Mouse (Mus musculus) layer of hippocampus, adult 11-12 months (tissue): ENCODE measurements at regions not wholly inside any gene's neighbourhood (a gene's known extent, or its start where the extent isn't known, plus 50 kb on each side); places are given as distances from the start of the nearest gene placed in this dataset.
A peak's percentile ranks its signal among the peaks of the same experiment; 100 is the strongest.

Experiments used
- DNase-seq: peaks from one replicate; pipeline ENCODE4 v3.0.0; 2022; ENCODE audit warnings: low spot score

DNA sequence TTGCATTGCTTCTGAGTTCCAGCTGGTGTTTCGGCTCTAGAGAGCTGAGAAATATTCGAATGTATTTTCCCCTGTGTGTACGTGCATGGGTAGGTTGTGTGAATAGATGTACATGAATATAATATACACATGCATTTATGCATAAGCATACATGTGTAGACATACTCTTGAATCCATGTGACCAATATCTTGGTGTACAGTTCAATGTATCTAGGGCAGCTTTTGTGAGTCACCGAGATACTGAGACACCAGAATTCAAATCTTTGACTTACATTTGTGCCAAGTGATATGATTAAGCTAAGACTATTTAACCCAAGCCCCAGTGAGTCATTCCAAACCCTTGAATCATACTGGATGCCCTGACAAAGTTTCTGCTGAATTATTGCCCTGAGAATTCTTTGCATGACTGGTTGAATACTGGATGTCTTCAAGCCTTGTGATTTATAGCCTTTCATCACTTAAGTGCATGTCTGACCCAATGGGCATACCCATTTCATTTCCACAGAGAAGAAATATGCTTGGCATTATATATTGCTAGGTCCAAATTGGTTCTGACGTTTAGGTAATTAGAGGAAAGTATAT is 103.3 kb upstream of the Tsc22d2 start:
- no peak for DNase-seq

DNA sequence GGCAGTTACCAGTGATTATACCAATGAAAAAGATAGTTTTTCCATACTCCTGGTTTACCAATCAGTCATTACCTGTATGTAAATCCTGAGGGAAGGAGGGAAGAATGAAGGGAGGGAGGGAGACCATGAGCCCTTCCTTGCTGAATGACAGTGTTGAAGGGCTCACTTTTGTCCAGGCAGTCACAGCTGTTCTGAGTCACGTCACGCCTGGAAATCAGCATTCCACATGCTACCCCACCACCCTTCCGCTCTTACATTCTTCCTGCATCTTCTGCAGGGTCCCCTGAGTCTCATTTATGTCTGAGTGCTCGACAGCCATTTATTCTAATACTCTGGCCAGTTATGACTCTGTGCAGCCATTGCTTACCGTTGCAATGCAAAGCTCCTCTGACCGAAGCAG is 101.9 kb upstream of the Tsc22d2 start:
- no peak for DNase-seq

DNA sequence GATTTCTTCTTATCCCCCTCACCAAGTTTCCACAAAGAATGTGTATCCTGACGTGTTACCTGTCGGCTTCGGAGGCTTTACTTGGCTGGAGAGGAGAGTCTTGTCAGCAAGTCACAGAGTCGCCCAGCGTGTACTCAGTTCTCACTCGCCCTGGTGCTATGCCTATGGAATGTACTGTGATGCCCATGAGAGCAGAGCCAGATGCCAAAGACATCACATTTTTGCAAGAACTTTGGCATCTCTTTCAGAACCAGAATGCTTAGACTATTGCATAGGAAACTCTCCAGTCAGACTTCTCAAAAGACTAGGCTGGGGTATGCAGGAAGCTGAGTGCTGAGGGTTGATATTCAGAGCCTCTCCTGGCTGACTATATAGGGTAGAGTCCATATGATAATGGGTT is 99.3 kb upstream of the Tsc22d2 start:
- no peak for DNase-seq

DNA sequence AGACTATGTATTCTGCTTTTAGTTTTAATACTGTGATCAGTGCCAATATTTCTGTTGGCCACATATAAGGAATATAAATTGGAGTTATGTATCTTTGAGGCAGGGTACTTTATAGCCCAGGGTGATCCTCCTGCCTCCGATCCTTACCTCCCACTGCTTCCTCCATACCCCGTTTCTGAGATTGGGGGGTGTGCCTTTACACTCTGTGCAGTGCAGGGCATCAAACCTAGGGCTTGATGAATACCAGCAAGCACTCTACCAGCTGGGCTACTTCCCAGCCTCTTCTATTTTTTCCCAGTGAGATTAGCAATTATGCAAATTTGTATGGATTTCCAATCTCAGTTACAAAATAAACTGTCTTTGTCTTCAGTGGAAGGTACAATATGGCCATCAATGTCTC is 97.3 kb upstream of the Tsc22d2 start:
- no peak for DNase-seq

DNA sequence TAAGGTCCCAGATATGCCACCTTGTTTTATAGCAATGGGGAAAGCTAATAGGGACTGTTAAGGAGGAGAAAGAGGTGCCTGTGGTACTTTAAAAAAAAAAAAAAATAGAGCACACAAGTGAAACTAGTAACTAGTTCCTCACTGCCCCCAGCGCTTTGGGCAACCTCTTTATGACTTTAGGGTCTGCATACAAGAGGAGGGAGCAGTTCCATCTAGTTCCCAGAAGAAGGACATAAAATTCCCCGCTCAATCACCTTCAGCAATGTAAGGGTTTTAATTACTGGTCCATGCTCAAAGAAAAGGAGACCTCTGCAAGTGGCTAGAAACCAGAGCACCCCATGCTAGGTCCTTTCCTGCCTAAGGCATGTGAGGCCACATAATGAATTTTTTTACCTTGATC is 95.8 kb upstream of the Tsc22d2 start:
- DNase-seq = no peak

DNA sequence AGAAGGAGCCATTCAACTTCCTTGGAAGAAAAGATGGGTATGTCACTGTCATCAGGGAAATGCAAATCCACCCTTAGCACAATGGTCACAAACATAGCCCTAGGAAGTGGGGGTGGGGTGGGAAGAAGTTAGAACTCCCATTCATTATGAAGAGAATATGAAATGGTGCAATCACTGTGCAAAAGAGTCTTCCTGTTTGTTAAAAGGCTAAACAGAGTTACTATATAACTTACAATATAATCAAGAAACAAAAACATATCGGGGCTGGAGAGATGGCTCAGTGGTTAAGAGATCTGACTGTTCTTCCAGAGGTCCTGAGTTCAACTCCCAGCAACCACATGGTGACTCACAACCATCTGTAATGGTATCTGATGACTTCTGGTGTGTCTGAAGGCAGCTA is 95.1 kb upstream of the Tsc22d2 start:
- no peak for DNase-seq

DNA sequence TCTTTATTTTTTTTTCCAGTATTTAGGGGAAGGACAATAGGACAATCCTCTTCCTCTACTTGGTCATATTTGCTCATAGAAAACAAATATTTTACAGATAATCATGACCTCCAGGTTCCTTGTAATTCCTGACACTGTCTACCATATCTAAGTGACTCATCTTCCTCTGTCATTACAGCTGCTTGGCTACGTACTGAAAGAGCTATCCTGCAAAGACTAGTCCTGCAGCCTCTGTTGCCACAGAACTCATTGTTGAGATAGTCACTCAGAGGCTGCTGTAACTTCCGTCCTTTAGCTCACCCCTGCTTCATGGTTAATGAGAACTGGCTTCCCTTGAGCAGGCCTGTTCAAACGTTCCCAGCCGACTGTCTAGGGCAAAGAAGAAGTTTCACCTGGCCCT is 93.7 kb upstream of the Tsc22d2 start:
- no peak for DNase-seq

DNA sequence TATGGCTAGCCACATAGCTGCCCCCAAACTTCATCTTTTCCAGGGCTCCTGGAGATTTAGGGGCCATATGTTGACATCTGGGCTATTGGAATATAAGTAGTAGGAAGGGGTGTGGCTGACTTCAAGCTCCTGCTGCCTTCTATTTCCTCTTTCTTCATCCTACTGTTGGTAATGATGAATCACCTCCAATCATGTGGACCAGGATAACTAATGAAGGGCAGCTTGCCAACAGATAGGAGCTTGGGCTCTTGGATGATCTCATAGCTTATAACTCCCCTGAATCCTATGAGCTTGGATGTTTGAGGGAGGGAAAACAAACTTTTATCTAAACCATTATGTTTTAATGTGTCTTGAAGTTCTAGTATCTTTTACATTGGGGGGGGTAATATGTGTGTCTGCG is 92.2 kb upstream of the Tsc22d2 start:
- DNase-seq = no peak

DNA sequence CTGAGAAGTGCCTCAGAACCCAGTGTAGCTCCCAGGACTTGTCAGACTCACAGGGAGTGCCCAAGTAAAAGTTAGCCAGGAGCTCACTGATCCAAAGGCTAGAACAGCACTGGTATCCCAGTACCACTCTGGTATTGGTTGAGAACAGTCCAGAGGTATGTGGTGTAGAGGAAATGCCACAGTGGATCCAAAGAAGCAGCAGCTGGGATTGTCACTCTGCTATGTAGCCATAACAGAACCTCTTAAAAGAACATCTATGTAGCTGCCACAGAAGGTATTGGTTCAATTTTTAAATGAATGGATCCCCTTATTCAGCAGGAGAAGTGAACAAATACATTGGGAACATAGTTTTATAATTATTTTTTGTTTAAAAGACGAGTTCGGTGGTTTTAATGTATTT is 86.8 kb upstream of the Tsc22d2 start:
- DNase-seq = no peak

DNA sequence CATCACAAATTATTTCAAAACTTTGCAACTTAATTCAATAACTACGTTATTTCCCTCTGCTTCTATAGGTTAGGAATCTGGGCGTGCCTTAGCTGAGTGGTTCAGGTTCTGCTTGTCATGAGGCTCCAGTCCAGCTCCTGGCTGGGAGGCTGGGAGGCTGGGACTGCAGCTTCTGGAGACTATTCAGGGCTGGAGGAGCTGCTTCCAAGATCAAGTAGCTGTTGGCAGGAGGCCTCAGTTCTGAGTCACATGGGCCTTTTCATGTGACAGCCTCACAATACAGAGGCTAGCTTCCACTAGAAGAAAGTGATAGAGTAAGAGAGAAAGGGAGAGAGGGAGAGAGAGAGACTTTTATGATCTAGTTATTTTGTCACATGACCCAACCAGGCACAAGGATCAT is 84.3 kb upstream of the Tsc22d2 start:
- peak; percentile 22 for DNase-seq

DNA sequence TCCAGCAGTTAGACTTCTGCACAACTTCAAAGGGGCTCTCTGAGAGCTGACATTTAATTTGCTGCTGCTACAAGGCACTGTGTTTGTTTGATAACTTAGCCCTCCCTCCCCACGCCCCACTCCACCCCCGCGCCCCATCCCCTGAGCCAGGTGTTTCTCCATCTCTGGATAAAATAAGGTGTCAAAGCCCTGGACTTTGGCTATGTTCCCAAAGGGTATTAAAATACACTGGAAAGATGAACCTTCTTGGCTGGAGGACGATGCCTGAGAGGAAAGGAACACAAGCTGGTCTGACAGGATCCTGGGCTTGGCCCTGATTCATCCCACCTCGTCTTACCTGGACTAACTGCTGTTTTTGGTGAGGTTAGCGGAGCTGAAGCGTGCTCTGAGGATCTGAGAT is 80.5 kb upstream of the Tsc22d2 start:
- DNase-seq = no peak

DNA sequence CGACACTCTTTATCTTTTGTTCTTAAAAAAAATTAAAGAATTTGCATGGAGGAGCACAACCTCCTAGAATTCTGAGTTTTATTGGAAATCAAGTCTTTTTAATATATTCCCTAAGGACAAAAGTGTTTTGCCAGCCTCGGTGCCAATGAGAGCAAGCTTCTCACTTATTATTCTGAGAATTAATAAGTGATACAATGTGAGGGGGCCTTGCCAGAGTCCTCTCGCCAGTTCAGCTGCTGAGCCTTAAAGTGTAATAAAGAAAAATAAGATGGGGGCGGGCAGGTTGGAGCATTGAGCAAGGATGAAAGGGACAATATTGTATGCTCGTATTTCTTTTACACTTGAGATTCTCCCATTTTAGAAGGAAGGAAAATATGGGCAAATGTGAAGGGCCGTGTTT is 79.2 kb upstream of the Tsc22d2 start:
- no peak for DNase-seq

DNA sequence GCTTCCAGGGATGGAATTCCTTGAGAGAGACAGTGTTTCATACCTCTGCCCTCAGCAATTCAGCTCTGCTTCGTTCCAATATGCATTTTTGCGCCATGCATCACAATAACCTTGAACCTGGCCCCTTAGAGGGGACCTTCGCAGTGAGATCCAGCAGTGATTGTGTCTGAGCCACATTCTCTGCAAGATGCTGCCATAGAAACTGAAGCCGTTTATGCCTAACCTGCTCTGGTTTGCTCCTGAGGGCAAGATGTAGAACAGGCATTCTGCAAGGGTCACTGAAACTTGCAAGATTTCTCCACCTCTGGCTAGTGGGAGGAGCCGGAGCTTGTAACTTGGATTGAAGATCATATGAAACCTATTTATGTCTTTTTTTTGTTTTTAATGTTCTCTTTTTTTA is 78.4 kb upstream of the Tsc22d2 start:
- no peak for DNase-seq

DNA sequence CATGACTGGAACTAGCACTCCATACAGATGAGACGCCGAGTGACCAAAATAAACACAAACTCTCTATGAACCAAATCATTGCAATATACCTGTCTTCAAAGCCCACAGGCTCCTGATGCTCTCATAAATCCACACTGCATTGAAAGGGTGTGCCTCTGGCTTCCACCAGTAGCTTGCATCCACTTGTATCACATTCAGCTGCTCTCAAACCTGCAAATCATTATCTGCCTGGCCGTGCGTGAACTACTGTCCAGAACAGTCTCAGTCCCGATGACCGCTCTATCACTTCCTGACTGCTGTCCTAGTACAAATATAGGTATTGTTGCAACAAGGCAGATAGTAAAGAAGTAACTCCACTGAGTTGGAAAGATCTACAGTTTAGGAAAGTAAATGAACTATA is 77.9 kb upstream of the Tsc22d2 start:
- DNase-seq = no peak

DNA sequence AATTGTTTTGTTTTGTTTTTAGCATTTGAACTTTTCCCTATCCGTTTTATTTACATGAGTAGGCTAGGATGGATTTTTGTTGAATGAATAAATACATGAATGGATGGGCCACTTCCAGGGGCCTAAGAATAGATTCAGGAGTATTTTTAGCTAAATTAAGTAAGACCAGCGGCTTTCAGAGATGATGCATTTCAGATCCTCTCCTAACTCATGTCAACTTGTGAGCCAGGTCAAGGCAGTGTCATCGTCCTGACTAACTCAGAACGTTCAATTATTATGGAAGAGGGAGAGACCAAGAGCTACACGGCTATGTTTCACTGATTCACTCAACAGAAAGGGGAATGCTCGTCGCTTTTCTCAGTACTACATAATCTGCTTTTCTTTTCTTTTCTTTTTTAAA is 75.5 kb upstream of the Tsc22d2 start:
- no peak for DNase-seq

DNA sequence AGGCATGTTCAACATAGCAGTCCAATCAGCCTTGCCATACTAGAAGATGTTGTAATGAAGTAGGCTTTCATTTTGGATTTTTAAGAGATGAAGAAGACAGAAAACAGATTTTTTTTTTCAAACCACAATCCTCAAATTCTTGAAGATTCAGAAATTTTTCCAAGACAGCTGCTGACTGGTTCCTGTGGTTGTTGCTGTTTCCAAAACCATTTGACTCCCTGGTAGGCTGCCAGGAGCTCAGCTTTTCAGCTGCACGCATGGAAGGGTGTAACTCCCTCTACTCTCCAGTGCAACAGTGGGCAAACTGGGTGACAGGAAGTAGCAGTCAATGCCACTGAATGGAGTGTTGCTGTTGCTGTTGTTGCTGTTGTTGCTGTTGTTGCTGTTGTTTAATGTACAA is 72.4 kb upstream of the Tsc22d2 start:
- no peak for DNase-seq

DNA sequence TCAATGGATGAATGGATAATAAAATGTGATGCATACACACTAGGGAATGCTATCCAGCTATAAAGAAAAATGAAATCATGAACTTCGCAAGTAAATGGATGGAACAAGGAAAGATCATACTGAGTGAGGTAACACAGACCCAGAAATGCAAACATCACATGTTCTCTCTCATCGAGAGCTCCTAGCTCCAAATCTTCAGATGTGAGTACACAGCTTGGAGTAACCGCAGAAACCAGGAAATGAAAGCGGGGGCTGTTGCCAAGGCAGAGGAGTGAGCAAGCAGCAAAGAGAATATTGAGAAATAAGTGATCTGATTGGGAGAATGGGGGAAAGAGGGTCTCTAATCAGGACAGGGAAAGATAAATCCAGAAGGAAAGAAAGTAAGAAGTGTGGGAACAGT is 52.0 kb upstream of the Tsc22d2 start:
- DNase-seq = no peak

DNA sequence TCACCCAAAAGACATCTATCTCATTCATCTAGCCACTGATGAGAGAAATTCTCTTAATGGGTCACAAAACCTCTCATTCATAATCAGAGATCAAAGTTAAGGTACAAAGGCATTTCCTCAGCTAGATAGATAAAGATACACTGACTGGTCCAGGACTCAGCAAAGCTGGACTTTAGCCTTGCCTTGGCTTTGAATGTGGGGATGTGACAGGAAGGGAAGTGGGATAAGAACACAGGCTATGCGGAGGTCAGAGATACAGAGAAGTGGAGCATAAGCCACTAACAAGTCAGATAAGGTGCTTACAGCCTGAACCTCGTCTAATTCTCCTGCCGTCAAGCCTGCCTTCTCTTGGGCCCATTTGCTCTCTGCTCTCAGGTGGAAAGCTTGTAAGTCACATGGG is 50.0 kb upstream of the Tsc22d2 start:
- no peak for DNase-seq
